Mouse (Mus musculus): ENCODE measurements around the gene Slit3. TPM values are rescaled to one million over a fixed set of nuclear protein-coding genes. Genes with fewer than 3 reads are reported as not detected.

The Slit3 gene
- polyA plus RNA-seq, 1 experiment from 2014 or later = 5.8 TPM

GRCm38 (mm10) chr11:35120076-35120475 lies 948 bp upstream of the Slit3 start:
- no peak overlapping the region for H3K9ac ChIP-seq (replicated peaks; ENCODE audit: low read depth, low read length)
- H3K4me2 ChIP-seq (ENCODE audit: low read length) = no peak overlapping the region
- H3K9me3 ChIP-seq (ENCODE audit: control insufficient read depth, low read length) = no peaks in the 10 kb centered on the region
- H3K27ac ChIP-seq (ENCODE audit: low read length) = no peak overlapping the region
- H3K36me3 ChIP-seq (ENCODE audit: control insufficient read depth, insufficient read depth) = no peaks in the 10 kb centered on the region
- no peak for ATAC-seq
- H3K4me3 ChIP-seq (replicated peaks; ENCODE audit: low read length) = no peak overlapping the region
- H3K4me1 ChIP-seq (replicated peaks; ENCODE audit: control insufficient read depth, insufficient read depth, low read length) = peaks cover 17% of the 10 kb centered on the region
- H3K27me3 ChIP-seq (replicated peaks; ENCODE audit: control insufficient read depth, insufficient read depth, low read length) = peaks cover 22% of the 10 kb centered on the region
- WGBS = 45% methylated on average over 5 of the region's 5 CpGs

- under 1% methylated on average over 27 of the region's 27 CpGs for WGBS
- no peaks in the 10 kb centered on the region for H3K9me3 ChIP-seq (ENCODE audit: control insufficient read depth, low read length)
- ATAC-seq = peak; percentile 23; the same call in 1 of the 2 replicates
- H3K4me3 ChIP-seq (replicated peaks; ENCODE audit: low read length) = peak overlapping the region; percentile 62
- peak overlapping the region; percentile 93 for H3K4me2 ChIP-seq (ENCODE audit: low read length)
- no peaks in the 10 kb centered on the region for H3K36me3 ChIP-seq (ENCODE audit: control insufficient read depth, insufficient read depth)
- no peak overlapping the region for H3K27ac ChIP-seq (ENCODE audit: low read length)
- H3K27me3 ChIP-seq (replicated peaks; ENCODE audit: control insufficient read depth, insufficient read depth, low read length) = peaks cover 22% of the 10 kb centered on the region
- H3K9ac ChIP-seq (replicated peaks; ENCODE audit: low read depth, low read length) = peak overlapping the region; percentile 58
- H3K4me1 ChIP-seq (replicated peaks; ENCODE audit: control insufficient read depth, insufficient read depth, low read length) = peaks cover 17% of the 10 kb centered on the region
Measured at GRCm38 (mm10) chr11:35121611-35121959, 561 bp downstream of the Slit3 start.

GRCm38 (mm10) chr11:35122091-35122811 lies 1.2 kb downstream of the Slit3 start:
- Histone ChIP-seq H3K9ac (replicated peaks; ENCODE audit: low read depth, low read length) (peak overlapping the region; percentile 58), H3K4me1 (replicated peaks; ENCODE audit: control insufficient read depth, insufficient read depth, low read length) (peaks cover 20% of the 10 kb centered on the region), H3K9me3 (ENCODE audit: control insufficient read depth, low read length) (no peaks in the 10 kb centered on the region), H3K27ac (ENCODE audit: low read length) (no peak overlapping the region), H3K4me3 (replicated peaks; ENCODE audit: low read length) (peak overlapping the region; percentile 62), H3K27me3 (replicated peaks; ENCODE audit: control insufficient read depth, insufficient read depth, low read length) (peaks cover 22% of the 10 kb centered on the region), H3K4me2 (ENCODE audit: low read length) (peak overlapping the region; percentile 93), H3K36me3 (ENCODE audit: control insufficient read depth, insufficient read depth) (no peaks in the 10 kb centered on the region)
- WGBS = 2% methylated on average over 23 of the region's 23 CpGs
- no peak for ATAC-seq

- Histone ChIP-seq H3K4me2 (ENCODE audit: low read length) (peak overlapping the region; percentile 19; the same call in 1 of the 2 replicates), H3K27me3 (replicated peaks; ENCODE audit: control insufficient read depth, insufficient read depth, low read length) (peaks cover 22% of the 10 kb centered on the region), H3K9me3 (ENCODE audit: control insufficient read depth, low read length) (no peaks in the 10 kb centered on the region), H3K27ac (ENCODE audit: low read length) (no peak overlapping the region), H3K4me3 (replicated peaks; ENCODE audit: low read length) (no peak overlapping the region), H3K4me1 (replicated peaks; ENCODE audit: control insufficient read depth, insufficient read depth, low read length) (peaks cover 20% of the 10 kb centered on the region), H3K9ac (replicated peaks; ENCODE audit: low read depth, low read length) (no peak overlapping the region), H3K36me3 (ENCODE audit: control insufficient read depth, insufficient read depth) (no peaks in the 10 kb centered on the region)
- 78% methylated on average over 17 of the region's 17 CpGs for WGBS
- ATAC-seq = no peak
Measured at GRCm38 (mm10) chr11:35124489-35125107, 3.6 kb downstream of the Slit3 start.

- Histone ChIP-seq H3K4me1 (replicated peaks; ENCODE audit: control insufficient read depth, insufficient read depth, low read length) (peaks cover 20% of the 10 kb centered on the region), H3K9me3 (ENCODE audit: control insufficient read depth, low read length) (no peaks in the 10 kb centered on the region), H3K4me3 (replicated peaks; ENCODE audit: low read length) (no peak overlapping the region), H3K27me3 (replicated peaks; ENCODE audit: control insufficient read depth, insufficient read depth, low read length) (peaks cover 19% of the 10 kb centered on the region), H3K36me3 (ENCODE audit: control insufficient read depth, insufficient read depth) (no peaks in the 10 kb centered on the region), H3K27ac (ENCODE audit: low read length) (no peak overlapping the region), H3K4me2 (ENCODE audit: low read length) (no peak overlapping the region), H3K9ac (replicated peaks; ENCODE audit: low read depth, low read length) (no peak overlapping the region)
- 72% methylated on average over 10 of the region's 10 CpGs for WGBS
- no peak for ATAC-seq
Measured at GRCm38 (mm10) chr11:35125108-35125490, 4.1 kb downstream of the Slit3 start.

- whole genome bisulfite sequencing = 76% methylated on average over 5 of the region's 5 CpGs
- H3K4me1 ChIP-seq (replicated peaks; ENCODE audit: control insufficient read depth, insufficient read depth, low read length) = 0 out of 2 replicates have a peak, but pooled peaks cover 3% of the 10 kb centered on the region
- H3K27ac ChIP-seq (ENCODE audit: low read length) = no peak overlapping the region
- H3K27me3 ChIP-seq (replicated peaks; ENCODE audit: control insufficient read depth, insufficient read depth, low read length) = no peaks in the 10 kb centered on the region
- no peaks in the 10 kb centered on the region for H3K9me3 ChIP-seq (ENCODE audit: control insufficient read depth, low read length)
- H3K9ac ChIP-seq (replicated peaks; ENCODE audit: low read depth, low read length) = no peak overlapping the region
- H3K36me3 ChIP-seq (ENCODE audit: control insufficient read depth, insufficient read depth) = no peaks in the 10 kb centered on the region
- no peak overlapping the region for H3K4me2 ChIP-seq (ENCODE audit: low read length)
- no peak for ATAC-seq
- no peak overlapping the region for H3K4me3 ChIP-seq (replicated peaks; ENCODE audit: low read length)
Measured at GRCm38 (mm10) chr11:35131740-35132139, 10.7 kb downstream of the Slit3 start.

GRCm38 (mm10) chr11:35136625-35137024 lies 15.6 kb downstream of the Slit3 start:
- 88% methylated on average over 9 of the region's 9 CpGs for WGBS
- Histone ChIP-seq H3K9ac (replicated peaks; ENCODE audit: low read depth, low read length) (no peak overlapping the region), H3K4me1 (replicated peaks; ENCODE audit: control insufficient read depth, insufficient read depth, low read length) (no peaks in the 10 kb centered on the region), H3K4me2 (ENCODE audit: low read length) (no peak overlapping the region), H3K4me3 (replicated peaks; ENCODE audit: low read length) (no peak overlapping the region), H3K9me3 (ENCODE audit: control insufficient read depth, low read length) (no peaks in the 10 kb centered on the region), H3K27ac (ENCODE audit: low read length) (no peak overlapping the region), H3K27me3 (replicated peaks; ENCODE audit: control insufficient read depth, insufficient read depth, low read length) (no peaks in the 10 kb centered on the region), H3K36me3 (ENCODE audit: control insufficient read depth, insufficient read depth) (no peaks in the 10 kb centered on the region)
- ATAC-seq = no peak

- no peak overlapping the region for H3K27ac ChIP-seq (ENCODE audit: low read length)
- no peaks in the 10 kb centered on the region for H3K9me3 ChIP-seq (ENCODE audit: control insufficient read depth, low read length)
- H3K27me3 ChIP-seq (replicated peaks; ENCODE audit: control insufficient read depth, insufficient read depth, low read length) = no peaks in the 10 kb centered on the region
- H3K4me3 ChIP-seq (replicated peaks; ENCODE audit: low read length) = no peak overlapping the region
- no peak for ATAC-seq
- H3K4me2 ChIP-seq (ENCODE audit: low read length) = no peak overlapping the region
- whole genome bisulfite sequencing = 92% methylated on average over 6 of the region's 6 CpGs
- no peak overlapping the region for H3K9ac ChIP-seq (replicated peaks; ENCODE audit: low read depth, low read length)
- H3K4me1 ChIP-seq (replicated peaks; ENCODE audit: control insufficient read depth, insufficient read depth, low read length) = peaks cover 4% of the 10 kb centered on the region; the same call in 1 of the 2 replicates
- no peaks in the 10 kb centered on the region for H3K36me3 ChIP-seq (ENCODE audit: control insufficient read depth, insufficient read depth)
Measured at GRCm38 (mm10) chr11:35140092-35140491, 19.1 kb downstream of the Slit3 start.

GRCm38 (mm10) chr11:35142202-35142601 lies 21.2 kb downstream of the Slit3 start:
- Histone ChIP-seq H3K27ac (ENCODE audit: low read length) (no peak overlapping the region), H3K4me3 (replicated peaks; ENCODE audit: low read length) (no peak overlapping the region), H3K4me2 (ENCODE audit: low read length) (no peak overlapping the region), H3K36me3 (ENCODE audit: control insufficient read depth, insufficient read depth) (no peaks in the 10 kb centered on the region), H3K27me3 (replicated peaks; ENCODE audit: control insufficient read depth, insufficient read depth, low read length) (no peaks in the 10 kb centered on the region), H3K9me3 (ENCODE audit: control insufficient read depth, low read length) (no peaks in the 10 kb centered on the region), H3K9ac (replicated peaks; ENCODE audit: low read depth, low read length) (no peak overlapping the region), H3K4me1 (replicated peaks; ENCODE audit: control insufficient read depth, insufficient read depth, low read length) (peaks cover 4% of the 10 kb centered on the region; the same call in 1 of the 2 replicates)
- WGBS = 62% methylated on average over 5 of the region's 5 CpGs
- ATAC-seq = peak; percentile 21; the same call in 1 of the 2 replicates
